Mouse (Mus musculus) fibroblast of lung, adult 2 months (primary cell): ENCODE data around the gene Hkdc1.

ENCODE experiments used
- DNase-seq: peaks from one replicate; pipeline ENCODE4 v3.0.0-alpha.2; 2011; ENCODE audit warnings: low read depth

Gene Hkdc1

GRCm38 (mm10) chr10:62379808-62380207 lies 42.5 kb downstream of the Hkdc1 start, which contains the start of gene Hk1:
TSS of gene Hk1 (minus strand) at chr10:62379908.
- DNase-seq = no peak

DNA sequence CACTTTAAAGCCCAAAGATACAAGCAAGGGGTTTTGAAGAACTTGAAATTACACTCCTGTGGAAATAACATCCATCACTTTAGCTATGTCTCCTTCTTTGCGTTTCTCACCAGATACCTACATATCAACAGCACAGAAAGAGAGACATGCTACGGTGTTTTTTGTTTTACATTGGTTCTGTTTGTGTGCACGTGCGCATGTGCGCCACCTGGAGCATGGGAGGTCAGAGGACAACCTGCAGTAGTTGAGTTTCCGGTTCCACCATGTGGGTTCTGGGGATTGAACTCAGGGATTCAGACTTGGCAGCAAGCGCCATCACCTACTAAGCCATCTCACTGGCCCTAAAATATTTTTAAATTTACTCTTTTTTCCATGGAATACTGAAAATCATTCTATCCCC lies 63.5 kb downstream of the Hkdc1 start:
- no peak for DNase-seq

GRCm38 (mm10) chr10:62356105-62356730 lies 66.1 kb downstream of the Hkdc1 start:
- no peak for DNase-seq

- no peak for DNase-seq
These were observed 77.1 kb downstream of the Hkdc1 start for GRCm38 (mm10) chr10:62345147-62345546.

- DNase-seq = no peak
These were observed 78.1 kb downstream of the Hkdc1 start for GRCm38 (mm10) chr10:62344004-62344752.

GRCm38 (mm10) chr10:62342512-62342911 lies 79.8 kb downstream of the Hkdc1 start:
- DNase-seq = no peak

DNA sequence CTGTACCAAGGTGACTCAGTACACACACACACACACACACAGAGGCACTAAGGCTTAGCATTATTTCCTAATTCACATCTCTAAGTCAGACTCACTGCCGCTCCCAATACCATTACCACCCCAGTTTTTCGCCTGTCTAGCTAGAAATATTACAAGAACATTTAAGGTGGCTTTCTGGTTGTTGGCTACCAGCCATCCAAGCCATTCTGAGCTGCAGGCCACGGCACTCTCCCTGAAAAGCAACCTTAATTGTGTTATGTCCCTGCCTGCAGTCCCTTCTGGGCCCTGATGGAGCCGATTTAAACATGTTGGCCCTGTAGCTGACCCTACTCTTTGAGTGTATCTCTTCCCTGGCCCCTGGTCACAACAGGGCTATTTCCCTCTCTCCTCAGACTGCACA lies 80.3 kb downstream of the Hkdc1 start:
- no peak for DNase-seq

- DNase-seq = no peak
These were observed 81.3 kb downstream of the Hkdc1 start for GRCm38 (mm10) chr10:62340991-62341390.

DNA sequence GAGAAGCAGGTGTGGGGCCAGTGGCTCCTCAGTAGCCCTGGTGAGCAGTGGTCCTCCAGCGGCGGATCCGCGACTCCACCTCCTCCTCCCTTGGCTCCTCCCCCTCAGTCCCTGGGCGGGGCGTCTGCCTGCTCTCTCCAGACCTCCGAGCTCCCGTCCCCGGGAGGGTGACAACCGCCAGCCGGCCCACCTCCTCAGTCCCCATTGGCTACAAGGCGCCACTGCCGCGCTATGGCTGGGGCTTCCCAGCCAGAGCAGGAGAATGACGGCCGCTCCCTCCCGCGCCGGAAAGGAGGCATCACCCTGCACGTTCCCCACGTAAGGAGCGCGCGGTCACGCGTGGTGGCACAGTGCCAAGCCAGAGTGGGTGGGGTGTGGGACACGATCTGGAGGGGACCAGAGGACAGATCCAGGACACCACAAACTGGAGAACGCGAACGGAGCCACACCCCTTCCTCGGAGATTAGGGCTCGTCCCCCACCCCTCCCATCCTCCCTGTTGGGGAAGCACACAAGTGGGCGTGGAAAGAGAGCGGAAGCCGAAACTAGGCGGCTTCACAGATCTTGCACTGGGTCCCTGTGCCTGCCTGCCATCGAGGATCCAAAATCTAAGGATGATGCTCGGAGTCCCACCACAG lies 82.1 kb downstream of the Hkdc1 start:
- peak; percentile 92 for DNase-seq

DNA sequence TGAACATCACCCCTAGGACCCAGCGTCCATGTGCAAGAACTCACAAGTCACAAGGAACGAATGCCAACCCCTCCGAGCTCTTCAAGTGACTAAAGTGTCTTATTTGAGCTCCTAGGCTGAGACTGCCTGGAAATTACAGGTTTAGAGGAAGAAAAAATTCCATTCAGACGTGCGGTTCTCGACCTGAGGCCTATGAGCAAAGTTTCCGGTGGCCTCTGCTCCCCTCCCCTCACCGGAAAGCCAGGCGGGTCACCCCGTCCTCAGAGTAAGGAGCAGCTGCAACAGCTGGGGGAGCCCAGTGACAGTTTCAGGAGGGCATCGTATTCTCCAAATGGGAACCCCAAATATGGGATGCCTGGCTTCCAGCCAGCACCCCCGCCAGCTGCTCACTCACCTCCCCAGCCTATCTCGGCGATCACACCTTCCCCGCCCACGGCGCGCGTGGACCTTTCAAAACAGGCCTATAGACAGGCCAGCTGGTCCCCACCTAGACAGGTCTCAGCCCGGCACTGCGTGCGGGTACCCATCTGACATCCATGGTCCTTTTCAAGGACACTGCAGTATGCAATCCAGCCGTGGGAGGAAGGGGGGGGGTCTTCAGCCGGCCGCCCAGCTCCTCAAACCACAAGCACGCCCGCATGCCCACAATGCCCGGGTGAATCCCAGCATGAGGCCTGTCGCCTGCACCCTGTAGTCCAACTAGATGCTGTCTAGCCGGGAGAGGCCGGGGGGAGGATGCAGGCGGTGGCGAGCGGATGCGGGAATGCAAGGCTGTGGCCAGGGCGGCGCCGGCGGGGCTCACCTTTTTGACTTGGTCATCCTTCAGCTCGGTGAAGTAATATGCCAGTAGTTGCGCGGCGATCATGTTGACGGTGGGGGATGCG lies 82.8 kb downstream of the Hkdc1 start:
- DNase-seq = no peak

- DNase-seq = no peak
These were observed 83.7 kb downstream of the Hkdc1 start for GRCm38 (mm10) chr10:62338626-62339025.

DNA sequence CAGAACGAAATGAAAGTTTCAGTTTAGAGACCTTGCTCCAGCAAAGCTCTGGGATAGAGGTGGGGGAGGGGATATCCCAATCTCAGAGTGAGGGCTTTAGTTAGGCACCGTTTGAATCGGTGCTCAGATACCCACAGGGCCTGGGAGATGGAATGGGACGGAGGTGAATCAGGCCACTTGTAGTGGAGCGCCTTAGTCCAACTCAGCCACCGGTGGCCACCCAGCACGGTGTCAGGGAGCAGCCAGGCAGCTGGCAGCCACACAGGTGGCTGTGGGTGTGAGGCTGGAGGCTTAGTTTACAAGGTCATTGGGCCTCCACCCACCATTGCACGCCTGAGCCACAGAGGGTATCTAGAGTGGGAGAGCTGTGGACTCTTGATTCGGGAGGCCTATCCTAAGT lies 84.1 kb downstream of the Hkdc1 start:
- no peak for DNase-seq

DNA sequence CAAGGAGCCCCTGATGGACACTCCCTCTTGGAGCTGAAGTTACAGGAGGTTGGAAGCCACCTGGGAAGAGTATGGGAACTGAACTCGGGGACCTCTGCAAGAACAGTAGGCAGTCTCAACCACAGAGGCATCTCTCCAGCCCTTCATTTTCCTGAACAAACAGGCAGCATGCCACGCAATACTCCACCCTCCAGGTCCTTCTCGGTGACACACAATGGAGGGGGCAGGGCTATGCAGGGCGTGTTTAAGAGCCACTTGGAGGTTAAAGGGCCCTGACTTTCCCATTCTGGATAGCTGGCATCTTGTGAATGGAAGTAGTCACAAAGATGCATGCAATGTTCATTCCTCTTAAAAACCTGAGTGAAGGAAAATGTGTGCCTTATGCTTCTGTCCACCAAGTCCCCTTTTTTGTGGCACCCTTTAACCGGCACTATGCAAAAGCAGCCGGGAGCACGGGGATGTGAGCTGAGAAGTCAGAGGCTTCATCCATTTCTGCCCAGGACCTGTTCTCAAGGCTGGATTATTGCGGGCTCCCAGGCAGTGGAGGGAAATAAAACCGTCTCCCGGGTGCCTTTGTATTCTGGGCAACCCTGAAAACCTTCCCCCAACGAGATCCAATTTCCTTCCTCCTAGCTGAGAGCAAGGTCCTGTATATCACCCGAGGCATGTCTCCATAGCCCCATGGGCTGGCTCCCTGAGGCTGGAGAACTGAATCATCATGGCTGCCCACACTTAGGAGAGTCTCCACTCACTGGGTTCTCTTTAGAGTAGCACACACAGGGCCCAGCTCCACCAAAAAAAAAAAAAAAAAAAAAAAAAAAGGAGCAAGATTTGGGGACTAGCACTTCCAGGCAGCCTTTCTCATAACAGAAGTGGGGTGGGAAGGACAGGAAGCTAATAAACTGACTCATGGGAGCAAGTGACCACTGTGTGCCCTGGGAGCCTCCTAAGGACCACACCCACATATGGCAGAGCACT lies 85.4 kb downstream of the Hkdc1 start:
- no peak for DNase-seq

DNA sequence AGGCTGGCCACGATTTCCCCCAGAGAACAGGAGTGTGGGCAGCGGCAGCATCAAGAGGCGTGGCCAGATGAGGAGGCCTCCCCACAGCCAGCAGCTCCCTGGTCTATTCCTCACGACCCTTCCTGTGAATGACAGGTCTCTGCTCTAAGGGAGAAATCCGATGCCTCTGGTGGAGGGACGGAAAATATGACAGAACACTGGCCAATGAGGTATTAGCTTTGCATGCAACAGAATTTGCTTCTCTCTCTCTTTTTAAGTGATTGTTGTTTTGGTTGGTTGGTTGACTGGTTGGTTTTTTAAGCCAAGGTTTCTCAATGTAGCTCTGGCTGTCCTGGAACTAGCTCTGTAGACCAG lies 86.9 kb downstream of the Hkdc1 start:
- DNase-seq = no peak

DNA sequence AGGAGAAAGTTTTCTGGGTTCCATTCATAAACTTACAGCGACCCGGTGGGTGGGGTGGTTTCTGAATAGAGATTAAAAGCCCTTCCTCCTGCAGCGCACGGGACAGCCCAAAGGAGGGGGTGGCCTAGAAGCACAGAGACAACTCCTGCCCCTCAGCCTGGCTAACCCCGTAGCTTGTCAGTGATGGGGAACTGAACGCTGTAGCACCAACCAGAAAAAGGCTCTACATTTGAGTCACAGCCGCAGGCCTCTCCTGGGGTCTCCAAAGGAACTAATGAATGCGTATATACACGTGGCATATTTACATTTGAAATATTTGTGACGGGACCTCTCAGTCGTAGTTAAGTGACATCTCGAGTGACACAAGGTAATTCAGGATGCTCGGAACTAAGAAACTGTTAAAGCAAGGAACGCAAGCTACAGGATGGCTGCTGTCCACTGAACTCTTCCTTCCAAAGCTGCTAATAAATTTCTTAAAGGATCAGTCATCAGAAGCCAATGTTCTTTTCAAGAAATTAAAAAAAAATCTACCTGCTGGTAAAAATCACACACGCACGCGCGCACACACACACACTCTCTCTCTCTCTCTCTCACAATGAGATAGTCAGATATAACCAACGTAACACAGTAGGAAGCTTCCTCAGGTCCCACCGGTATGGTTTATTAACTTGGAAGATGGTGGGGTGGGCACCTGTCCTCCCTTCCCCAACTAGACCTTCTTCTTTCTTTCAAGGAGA lies 87.4 kb downstream of the Hkdc1 start:
- no peak for DNase-seq

- DNase-seq = no peak
These were observed 89.0 kb downstream of the Hkdc1 start for GRCm38 (mm10) chr10:62333269-62333668.
